Mouse (Mus musculus) retina, embryonic 14.5 days (tissue): Measurements from ENCODE around the gene Atg4c.
A peak's percentile ranks its signal among the peaks of the same experiment; 100 is the strongest.

Experiments
- DNase-seq: peaks from one replicate; pipeline ENCODE4 v3.0.0-alpha.2; 2015; ENCODE audit warnings: low spot score

Atg4c gene

GRCm38 (mm10) chr4:99193810-99194582, at the start of gene Atg4c:
TSS of gene Atg4c (plus strand) at chr4:99193934.
- DNase-seq = peak; percentile 87

- no peak for DNase-seq
These were observed 42.3 kb upstream of the Atg4c start for GRCm38 (mm10) chr4:99151434-99151833.

GRCm38 (mm10) chr4:99151885-99152558, 41.7 kb upstream of the Atg4c start:
- no peak for DNase-seq

- no peak for DNase-seq
These were observed 37.0 kb upstream of the Atg4c start for GRCm38 (mm10) chr4:99156641-99157307.

- DNase-seq = no peak
These were observed 35.2 kb upstream of the Atg4c start for GRCm38 (mm10) chr4:99158495-99158894.

- DNase-seq = peak; percentile 50
These were observed 33.3 kb upstream of the Atg4c start for GRCm38 (mm10) chr4:99160414-99160813.

GRCm38 (mm10) chr4:99160899-99161298, 32.8 kb upstream of the Atg4c start:
- DNase-seq = no peak

GRCm38 (mm10) chr4:99161457-99161971, 32.2 kb upstream of the Atg4c start:
- no peak for DNase-seq

GRCm38 (mm10) chr4:99163001-99163400, 30.7 kb upstream of the Atg4c start:
- DNase-seq = no peak

GRCm38 (mm10) chr4:99163547-99163946, 30.2 kb upstream of the Atg4c start:
- DNase-seq = peak; percentile 67

- DNase-seq = no peak
These were observed 24.9 kb upstream of the Atg4c start for GRCm38 (mm10) chr4:99168869-99169268.

- no peak for DNase-seq
These were observed 19.5 kb upstream of the Atg4c start for GRCm38 (mm10) chr4:99174265-99174664.

GRCm38 (mm10) chr4:99176841-99177240, 16.9 kb upstream of the Atg4c start:
- DNase-seq = no peak

GRCm38 (mm10) chr4:99177255-99177654, 16.5 kb upstream of the Atg4c start:
- DNase-seq = no peak

GRCm38 (mm10) chr4:99178851-99179250, 14.9 kb upstream of the Atg4c start:
- DNase-seq = no peak

- DNase-seq = no peak
These were observed 14.2 kb upstream of the Atg4c start for GRCm38 (mm10) chr4:99179446-99180120.

GRCm38 (mm10) chr4:99180921-99181320, 12.8 kb upstream of the Atg4c start:
- no peak for DNase-seq

GRCm38 (mm10) chr4:99181739-99182419, 11.9 kb upstream of the Atg4c start:
- DNase-seq = no peak

GRCm38 (mm10) chr4:99182660-99183431, 10.9 kb upstream of the Atg4c start:
- peak; percentile 89 for DNase-seq

GRCm38 (mm10) chr4:99184678-99185077, 9.1 kb upstream of the Atg4c start:
- DNase-seq = no peak

- DNase-seq = no peak
These were observed 8.4 kb upstream of the Atg4c start for GRCm38 (mm10) chr4:99185305-99185704.
